Mouse (Mus musculus) heart, adult 2 months (tissue): ENCODE data around the gene Bcl2l12. TPM values are rescaled to one million over a fixed set of nuclear protein-coding genes. Genes with fewer than 3 reads are reported as not detected.

Experiments
- DNase-seq, 2 experiments: peaks; one replicate each; pipeline ENCODE4 v3.0.0; 2021
- H3K27ac ChIP-seq: fragments of 200-600 bp; 2 replicates; pipeline ENCODE4 v1.8.1; 2022
- H3K27me3 ChIP-seq: fragments of 200-500 bp; 2 replicates; pipeline ENCODE4 v1.6.1; 2012; ENCODE audit warnings: mild to moderate bottlenecking, low read length, inconsistent platforms, mixed read lengths; ENCODE audit not compliant: control insufficient read depth, insufficient read depth
- H3K36me3 ChIP-seq: fragments of 200-500 bp; 2 replicates; pipeline ENCODE4 v1.6.1; 2012; ENCODE audit warnings: low read length, inconsistent platforms; ENCODE audit not compliant: control insufficient read depth, insufficient read depth
- H3K4me1 ChIP-seq: fragments of 200-500 bp; 2 replicates; pipeline ENCODE4 v1.6.1; 2011; ENCODE audit warnings: low read length; ENCODE audit not compliant: control insufficient read depth, insufficient read depth
- H3K4me3 ChIP-seq: fragments of 200-600 bp; 2 replicates; pipeline ENCODE4 v1.8.1; 2022
- H3K79me2 ChIP-seq: fragments of 200-500 bp; replicated peaks from 2 replicates; pipeline ENCODE4 v1.6.1; 2012; ENCODE audit warnings: mild to moderate bottlenecking, inconsistent platforms, low read length, moderate library complexity, mixed read lengths; ENCODE audit not compliant: control insufficient read depth, insufficient read depth
- H3K9ac ChIP-seq: fragments of 200-500 bp; 2 replicates; pipeline ENCODE4 v1.6.1; 2012; ENCODE audit warnings: low read depth, mild to moderate bottlenecking, control low read depth, inconsistent platforms, low read length, mixed read lengths
- CTCF ChIP-seq: fragments of 200-600 bp; IDR thresholded peaks from 2 replicates; pipeline ENCODE4 v1.8.1; 2022; ENCODE audit warnings: antibody characterized with exemption, mild to moderate bottlenecking, moderate library complexity
- EP300 ChIP-seq: fragments of 200-500 bp; IDR thresholded peaks from 2 replicates; pipeline ENCODE4 v1.6.1; 2011; ENCODE audit warnings: low read depth, low read length, control low read depth; ENCODE audit not compliant: insufficient read depth
- POLR2A ChIP-seq: fragments of 200-500 bp; IDR thresholded peaks from 2 replicates; pipeline ENCODE4 v1.6.1; 2011; ENCODE audit warnings: mild to moderate bottlenecking, low read depth, low read length, control low read depth; ENCODE audit not compliant: insufficient read depth
- WGBS: fragments of 180-500 bp; shearing (Covaris S2); methylation state at CpG from one replicate; pipeline ENCODE4 v1.1.7; 2018; 5-methylcytosine and 5-hydroxymethylcytosine counted together
- intact Hi-C: fragments of 180-260 bp; cut with DNase I; formaldehyde crosslinking; loops from one replicate; pipeline ENCODE4 v1.15.1; 2025
- polyA plus RNA-seq: library from polyadenylated mRNA; depleted of rRNA; stranded (reverse); fragments of >200 nt; gene quantifications from 2 replicates; pipeline ENCODE4 v1.2.3, GENCODE M21; 2012
- total RNA-seq, 2 experiments: library from RNA; stranded (reverse); gene quantifications; 2 replicates each; pipeline ENCODE4 v1.2.3; 2021

The Bcl2l12 gene
- total and polyA plus RNA-seq, 3 experiments = 9.5 to 19.2 (median 11.5) TPM

DNA sequence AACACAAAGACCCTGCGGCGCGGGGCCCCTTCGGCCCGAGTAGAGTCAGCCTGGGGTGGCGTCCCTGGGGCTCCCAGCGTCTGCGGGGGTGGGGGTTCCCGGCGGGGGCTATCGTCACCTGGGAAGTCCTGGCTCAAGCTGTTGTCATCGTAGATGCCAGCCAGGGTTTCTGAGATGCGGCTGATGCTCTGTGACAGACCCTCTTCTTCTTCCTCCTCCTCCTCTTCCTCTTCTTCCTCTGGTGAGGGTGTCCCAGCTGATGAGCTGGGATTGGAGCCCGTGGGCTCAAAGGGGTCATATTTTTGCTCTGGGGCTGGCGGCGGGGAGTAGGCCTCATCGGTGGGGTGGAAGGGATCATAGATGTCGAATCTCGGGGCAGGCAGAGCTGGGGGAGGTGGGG lies 9.9 kb upstream of the Bcl2l12 start:
- no peak overlapping the region for H3K9ac ChIP-seq
- no peak overlapping the region for H3K27ac ChIP-seq
- H3K4me1 ChIP-seq = peaks cover 1% of the 10 kb centered on the region; the same call in 1 of the 2 replicates
- H3K4me3 ChIP-seq = no peak overlapping the region
- DNase-seq = no peak
- no peaks in the 10 kb centered on the region for H3K36me3 ChIP-seq
- H3K79me2 ChIP-seq = no peaks in the 10 kb centered on the region; the same call in none of the 2 replicates
- 92% methylated on average over 19 of the region's 19 CpGs for WGBS
- intact Hi-C loops = no loop called here
- no peaks in the 10 kb centered on the region for H3K27me3 ChIP-seq
- TF ChIP-seq CTCF (no peak), EP300 (no peak), POLR2A (no peak)

DNA sequence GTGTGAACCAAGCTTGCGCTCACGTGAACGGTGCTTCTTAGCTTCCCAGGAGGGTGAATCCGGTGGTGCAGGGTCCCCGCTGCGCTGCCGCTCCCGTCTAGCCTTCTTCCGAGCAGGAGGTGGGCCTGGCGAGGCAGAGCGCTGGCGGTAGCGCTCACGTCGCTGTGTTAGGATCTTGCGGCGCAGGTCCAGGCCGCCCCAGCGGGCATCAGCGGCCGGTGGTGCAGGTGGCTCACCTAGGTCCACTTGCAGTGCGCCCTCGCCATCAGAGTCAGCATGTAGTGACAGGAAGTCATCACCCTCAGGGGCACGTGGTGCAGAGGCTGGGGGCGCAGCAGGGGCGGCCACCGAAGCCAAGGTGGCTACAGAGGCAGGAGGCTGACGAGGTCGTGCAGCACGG lies 9.3 kb upstream of the Bcl2l12 start:
- Histone ChIP-seq H3K9ac (no peak overlapping the region), H3K4me1 (peaks cover 1% of the 10 kb centered on the region; the same call in 1 of the 2 replicates), H3K36me3 (no peaks in the 10 kb centered on the region), H3K4me3 (no peak overlapping the region), H3K27me3 (no peaks in the 10 kb centered on the region), H3K79me2 (no peaks in the 10 kb centered on the region; the same call in none of the 2 replicates), H3K27ac (no peak overlapping the region)
- WGBS = 94% methylated on average over 30 of the region's 30 CpGs
- no peak for DNase-seq
- intact Hi-C loops = no loop called here
- TF ChIP-seq CTCF (no peak), EP300 (no peak), POLR2A (no peak)

DNA sequence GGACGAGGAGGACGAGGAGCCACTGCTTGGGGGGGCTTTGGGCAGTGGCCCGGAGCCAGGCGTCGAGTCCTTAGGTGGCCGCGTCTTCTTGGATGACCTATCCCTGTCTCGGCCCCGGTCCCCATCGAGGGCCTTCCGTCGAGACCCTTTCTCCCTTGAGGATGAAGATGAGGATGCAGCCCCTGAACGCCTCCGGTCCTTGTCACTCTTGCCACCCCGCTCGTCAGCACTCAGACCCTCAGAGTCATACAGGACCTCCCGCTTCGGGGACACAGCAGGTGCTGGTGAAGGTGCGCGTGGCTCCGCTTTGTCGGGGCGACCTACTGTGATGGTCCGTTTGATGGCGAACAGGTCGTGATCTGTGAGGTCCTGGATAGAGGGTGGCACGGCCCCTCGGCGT lies 8.6 kb upstream of the Bcl2l12 start:
- no peak overlapping the region for H3K27ac ChIP-seq
- no peaks in the 10 kb centered on the region; the same call in none of the 2 replicates for H3K79me2 ChIP-seq
- no peak overlapping the region for H3K9ac ChIP-seq
- peaks cover 1% of the 10 kb centered on the region; the same call in 1 of the 2 replicates for H3K4me1 ChIP-seq
- no peak for TF ChIP-seq EP300
- TF ChIP-seq POLR2A = no peak
- no peak for TF ChIP-seq CTCF
- no peak overlapping the region for H3K4me3 ChIP-seq
- WGBS = 93% methylated on average over 29 of the region's 29 CpGs
- H3K36me3 ChIP-seq = no peaks in the 10 kb centered on the region
- H3K27me3 ChIP-seq = no peaks in the 10 kb centered on the region
- DNase-seq = no peak
- intact Hi-C loops = no loop called here

DNA sequence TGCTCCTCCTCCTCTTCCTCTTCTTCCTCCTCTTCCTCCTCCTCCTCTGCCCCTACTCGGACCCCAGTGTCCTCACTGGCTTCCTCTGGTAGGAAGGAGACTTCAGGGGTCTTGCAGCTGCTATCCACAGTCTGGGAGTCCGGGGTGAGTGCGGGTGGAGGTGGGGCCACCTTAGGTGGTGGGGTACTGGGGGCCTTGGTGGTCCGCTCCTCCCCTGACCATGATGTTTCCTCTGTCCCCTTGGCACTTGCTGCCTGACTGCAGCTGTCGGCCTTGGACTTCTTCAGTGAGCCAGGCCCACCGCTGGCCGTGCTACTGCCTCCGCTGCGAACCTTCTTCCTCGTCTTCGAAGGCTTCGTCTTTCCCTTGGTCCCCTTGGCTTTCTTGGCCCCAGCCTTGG lies 8.0 kb upstream of the Bcl2l12 start:
- no peaks in the 10 kb centered on the region for H3K27me3 ChIP-seq
- no peak for DNase-seq
- H3K9ac ChIP-seq = no peak overlapping the region
- H3K27ac ChIP-seq = no peak overlapping the region
- WGBS = 91% methylated on average over 12 of the region's 12 CpGs
- intact Hi-C loops = no loop called here
- peaks cover 1% of the 10 kb centered on the region; the same call in 1 of the 2 replicates for H3K4me1 ChIP-seq
- H3K36me3 ChIP-seq = no peaks in the 10 kb centered on the region
- TF ChIP-seq CTCF (no peak), EP300 (no peak), POLR2A (no peak)
- no peak overlapping the region for H3K4me3 ChIP-seq
- no peaks in the 10 kb centered on the region; the same call in 1 of the 2 replicates for H3K79me2 ChIP-seq

DNA sequence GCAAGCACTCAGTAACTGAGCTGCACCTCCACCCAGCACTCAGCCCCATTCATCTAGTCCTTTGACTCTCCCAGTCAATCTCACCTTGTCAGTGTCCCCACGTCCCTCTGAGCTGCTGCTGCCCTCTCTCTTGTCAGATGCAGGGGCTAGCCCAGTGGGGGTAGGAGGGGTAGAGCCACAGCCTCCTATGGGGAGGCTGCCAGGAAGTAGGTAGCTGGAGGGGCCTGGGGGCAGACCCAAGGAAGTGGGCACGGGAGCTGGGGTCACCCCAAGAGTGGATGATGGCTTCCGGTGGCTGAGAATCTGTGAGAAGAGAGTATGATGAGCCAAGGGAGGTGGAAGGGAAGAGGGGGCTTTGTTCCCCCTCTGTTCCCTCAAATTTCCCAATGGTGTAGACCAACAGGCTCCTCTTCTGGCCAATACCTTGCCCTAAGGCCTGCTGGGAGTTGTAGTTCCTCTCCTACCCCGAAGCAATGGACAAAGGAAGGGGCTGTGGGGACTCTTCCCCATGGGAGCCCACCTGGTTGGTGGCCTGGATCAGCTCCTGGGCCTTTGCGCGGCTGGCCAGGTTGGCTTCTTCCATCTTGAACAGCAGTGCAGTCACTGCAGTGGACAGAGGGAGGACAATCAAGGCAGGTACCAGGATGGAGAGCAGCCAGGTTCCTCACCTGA lies 6.9 kb upstream of the Bcl2l12 start:
- intact Hi-C loops = no loop called here
- no peak overlapping the region for H3K4me3 ChIP-seq
- 77% methylated on average over 6 of the region's 6 CpGs for WGBS
- H3K27ac ChIP-seq = no peak overlapping the region
- no peak overlapping the region for H3K9ac ChIP-seq
- no peak for DNase-seq
- no peaks in the 10 kb centered on the region for H3K27me3 ChIP-seq
- H3K79me2 ChIP-seq = no peaks in the 10 kb centered on the region; the same call in 1 of the 2 replicates
- no peaks in the 10 kb centered on the region for H3K36me3 ChIP-seq
- H3K4me1 ChIP-seq = peaks cover 1% of the 10 kb centered on the region; the same call in 1 of the 2 replicates
- no peak for TF ChIP-seq EP300
- TF ChIP-seq POLR2A = no peak
- TF ChIP-seq CTCF = no peak

DNA sequence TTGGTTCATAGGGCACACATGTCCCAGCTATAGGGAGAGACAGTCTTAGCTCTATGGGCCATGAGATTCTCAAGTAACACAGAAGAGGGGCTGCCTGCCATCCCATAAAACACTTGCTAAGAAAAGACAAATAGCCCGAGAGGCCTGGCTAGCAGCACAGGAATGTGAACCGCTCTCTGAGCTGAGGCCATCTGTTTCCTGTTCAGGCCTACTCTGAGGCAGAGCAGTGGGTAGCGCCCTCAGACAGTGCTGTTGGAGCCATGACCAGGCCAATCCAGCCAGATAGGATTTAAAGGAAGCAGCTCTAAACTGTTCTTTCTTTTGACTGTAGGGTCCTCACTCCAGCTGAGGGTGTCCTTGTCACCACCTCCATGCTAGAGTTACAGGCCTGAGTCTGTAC lies 6.0 kb upstream of the Bcl2l12 start:
- no peaks in the 10 kb centered on the region; the same call in 1 of the 2 replicates for H3K79me2 ChIP-seq
- no peak for DNase-seq
- H3K4me1 ChIP-seq = peaks cover 5% of the 10 kb centered on the region
- H3K36me3 ChIP-seq = peaks cover 3% of the 10 kb centered on the region
- no peak overlapping the region for H3K4me3 ChIP-seq
- H3K27me3 ChIP-seq = no peaks in the 10 kb centered on the region
- no peak for TF ChIP-seq POLR2A
- TF ChIP-seq CTCF = no peak
- no peak for TF ChIP-seq EP300
- intact Hi-C loops = no loop called here
- WGBS = 33% methylated on average over 3 of the region's 3 CpGs
- no peak overlapping the region for H3K9ac ChIP-seq
- no peak overlapping the region for H3K27ac ChIP-seq
